Mouse (Mus musculus): ENCODE results near the gene Tmem45a.

DNA sequence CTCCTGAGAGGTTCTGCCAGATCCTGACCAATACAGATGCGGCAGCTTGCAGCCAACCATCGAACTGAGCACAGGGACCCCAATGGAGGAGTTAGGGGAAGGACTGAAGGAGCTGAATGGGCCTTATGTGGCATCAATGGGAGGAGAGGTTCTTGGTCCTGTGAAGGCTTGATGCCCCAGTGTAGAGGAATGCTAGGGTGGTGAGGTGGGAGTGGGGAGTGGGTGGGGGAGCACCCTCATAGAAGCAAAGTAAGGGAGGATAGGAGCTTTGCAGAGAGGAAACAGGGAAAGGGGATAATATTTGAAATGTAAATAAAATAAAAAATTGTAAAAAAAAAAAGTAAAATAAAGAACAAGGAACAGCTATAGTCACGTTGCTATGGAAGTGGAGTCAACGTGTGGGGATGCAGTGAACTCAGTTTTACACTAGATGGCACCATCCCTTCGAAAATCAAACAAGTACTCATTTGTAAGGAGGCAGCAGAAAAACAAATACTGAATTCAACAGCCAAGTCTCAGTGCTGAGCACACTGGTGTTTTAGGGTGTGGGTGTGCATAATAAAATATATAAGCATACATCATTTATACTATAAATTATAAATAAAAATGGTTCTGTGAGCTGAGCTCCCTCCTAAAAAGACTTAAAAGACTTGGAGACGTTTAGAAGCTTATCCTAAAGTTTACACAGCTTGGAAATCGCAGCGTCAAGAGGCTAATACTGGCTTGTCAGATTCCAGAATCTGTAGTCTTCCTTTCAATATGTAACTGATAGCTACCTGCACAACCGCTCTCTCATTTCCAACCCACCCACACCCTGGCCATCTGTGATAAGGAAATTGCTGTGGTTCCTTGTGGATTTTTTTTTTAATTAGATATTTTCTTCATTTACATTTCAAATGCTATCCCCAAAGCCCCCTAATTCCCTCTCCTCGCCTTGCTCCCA, 114.5 kb downstream of the Tmem45a start:
- TF ChIP-seq CTCF (IDR thresholded peaks at IDR 0.05; ENCODE audit: extremely low read depth, insufficient read depth, low read length) (peak; percentile 69; the same call in 1 of the 2 replicates), POLR2A (IDR thresholded peaks at IDR 0.05; ENCODE audit: extremely low read depth, insufficient read depth, low read length) (no peak)
